Mouse (Mus musculus) neural tube, embryonic 11.5 days (tissue): ENCODE results near the gene Sh3pxd2a. TPM values are rescaled to one million over a fixed set of nuclear protein-coding genes. Genes with fewer than 3 reads are reported as not detected.

Experiments used
- ATAC-seq: fragments of 200-750 bp; cut with Nextera tagmentation; 2 replicates; pipeline ENCODE4 v1.8.0; 2017; ENCODE audit warnings: moderate number of reproducible peaks, mild to moderate bottlenecking, moderate TSS enrichment, moderate library complexity; ENCODE audit not compliant: insufficient read depth, low FRiP score, low TSS enrichment
- DNase-seq: peaks from one replicate; pipeline ENCODE4 v3.0.0-alpha.2; 2015; ENCODE audit warnings: low spot score
- H3K27ac ChIP-seq: fragments of 300-500 bp; sonication (generic); 2 replicates; pipeline ENCODE4 v1.5.1; 2014; ENCODE audit warnings: low read depth, mild to moderate bottlenecking, low read length
- H3K27me3 ChIP-seq: fragments of 300-500 bp; sonication (generic); 2 replicates; pipeline ENCODE4 v1.6.1; 2014; ENCODE audit warnings: mild to moderate bottlenecking, low read length, mixed read lengths; ENCODE audit not compliant: control insufficient read depth, insufficient read depth
- H3K36me3 ChIP-seq: fragments of 300-500 bp; sonication (generic); 2 replicates; pipeline ENCODE4 v1.6.1; 2014; ENCODE audit warnings: mild to moderate bottlenecking, low read length, moderate library complexity, mixed read lengths; ENCODE audit not compliant: control insufficient read depth, insufficient read depth
- H3K4me1 ChIP-seq: fragments of 300-500 bp; sonication (generic); 2 replicates; pipeline ENCODE4 v1.6.1; 2014; ENCODE audit warnings: low read length, mixed read lengths; ENCODE audit not compliant: control insufficient read depth, insufficient read depth
- H3K4me2 ChIP-seq: fragments of 300-500 bp; sonication (generic); 2 replicates; pipeline ENCODE4 v1.6.1; 2014; ENCODE audit warnings: low read depth, mild to moderate bottlenecking, moderate library complexity
- H3K4me3 ChIP-seq: fragments of 300-500 bp; sonication (generic); 2 replicates; pipeline ENCODE4 v1.5.1; 2014; ENCODE audit warnings: low read depth, low read length
- H3K9ac ChIP-seq: fragments of 300-500 bp; sonication (generic); 2 replicates; pipeline ENCODE4 v1.6.1; 2014; ENCODE audit warnings: mild to moderate bottlenecking, low read length
- H3K9me3 ChIP-seq: fragments of 300-500 bp; sonication (generic); 2 replicates; pipeline ENCODE4 v1.6.1; 2016; ENCODE audit warnings: low read length; ENCODE audit not compliant: control insufficient read depth
- WGBS: fragments of 180-500 bp; shearing (Covaris S2); extraction: QIAGEN DNeasy Blood & Tissue Kit; methylation state at CpG from one replicate; pipeline ENCODE4 v1.1.7; 2014; 5-methylcytosine and 5-hydroxymethylcytosine counted together
- polyA plus RNA-seq: library from polyadenylated mRNA; unstranded; fragments of >200 nt; fragmentation: Nextera tagmentation; extraction: Ambion mirVana; gene quantifications from 2 replicates; pipeline ENCODE4 v1.2.1, GENCODE M21; 2014

Sh3pxd2a gene
- polyA plus RNA-seq, 1 experiment from 2014 or later, result 4.7 TPM

GRCm38 (mm10) chr19:47416161-47416560, 48.0 kb downstream of the Sh3pxd2a start:
- 92% methylated on average over 12 of the region's 12 CpGs for WGBS
- no peaks in the 10 kb centered on the region for H3K27me3 ChIP-seq
- ATAC-seq (no peak), DNase-seq (no peak)
- H3K9me3 ChIP-seq, result no peaks in the 10 kb centered on the region
- no peaks in the 10 kb centered on the region for H3K36me3 ChIP-seq
- peaks cover 6% of the 10 kb centered on the region; the same call in 1 of the 2 replicates for H3K4me1 ChIP-seq
- no peak overlapping the region for H3K27ac ChIP-seq
- no peak overlapping the region for H3K4me3 ChIP-seq
- H3K4me2 ChIP-seq, result no peak overlapping the region
- H3K9ac ChIP-seq, result no peak overlapping the region

- no peak for ATAC-seq
- Histone ChIP-seq H3K4me1 (peaks cover 6% of the 10 kb centered on the region; the same call in 1 of the 2 replicates), H3K27ac (no peak overlapping the region), H3K27me3 (no peaks in the 10 kb centered on the region), H3K9ac (no peak overlapping the region), H3K36me3 (no peaks in the 10 kb centered on the region), H3K4me3 (no peak overlapping the region), H3K9me3 (no peaks in the 10 kb centered on the region), H3K4me2 (no peak overlapping the region)
- WGBS, result 77% methylated on average over 13 of the region's 13 CpGs
- no peak for DNase-seq
These were observed 49.9 kb downstream of the Sh3pxd2a start for GRCm38 (mm10) chr19:47414142-47414905.

- H3K36me3 ChIP-seq, result no peaks in the 10 kb centered on the region
- H3K9ac ChIP-seq, result no peak overlapping the region
- peaks cover 9% of the 10 kb centered on the region for H3K4me1 ChIP-seq
- no peaks in the 10 kb centered on the region for H3K27me3 ChIP-seq
- ATAC-seq (no peak), DNase-seq (no peak)
- H3K9me3 ChIP-seq, result no peaks in the 10 kb centered on the region
- H3K4me3 ChIP-seq, result no peak overlapping the region
- WGBS, result 87% methylated on average over 6 of the region's 6 CpGs
- no peak overlapping the region for H3K27ac ChIP-seq
- no peak overlapping the region for H3K4me2 ChIP-seq
These were observed 50.7 kb downstream of the Sh3pxd2a start for GRCm38 (mm10) chr19:47413458-47414005.

- Histone ChIP-seq H3K4me3 (no peak overlapping the region), H3K36me3 (no peaks in the 10 kb centered on the region), H3K9me3 (no peaks in the 10 kb centered on the region), H3K27ac (no peak overlapping the region), H3K9ac (no peak overlapping the region), H3K4me2 (no peak overlapping the region), H3K4me1 (peaks cover 9% of the 10 kb centered on the region), H3K27me3 (no peaks in the 10 kb centered on the region)
- DNase-seq, result no peak
- WGBS, result 75% methylated on average over 11 of the region's 11 CpGs
- no peak for ATAC-seq
These were observed 51.5 kb downstream of the Sh3pxd2a start for GRCm38 (mm10) chr19:47412566-47413248.

GRCm38 (mm10) chr19:47410301-47410700, 53.9 kb downstream of the Sh3pxd2a start:
- no peak overlapping the region for H3K4me2 ChIP-seq
- no peaks in the 10 kb centered on the region for H3K36me3 ChIP-seq
- no peaks in the 10 kb centered on the region for H3K27me3 ChIP-seq
- no peaks in the 10 kb centered on the region for H3K9me3 ChIP-seq
- 94% methylated on average over 6 of the region's 6 CpGs for WGBS
- ATAC-seq, result no peak
- H3K9ac ChIP-seq, result no peak overlapping the region
- no peak overlapping the region for H3K27ac ChIP-seq
- no peak overlapping the region for H3K4me3 ChIP-seq
- peaks cover 11% of the 10 kb centered on the region for H3K4me1 ChIP-seq
- no peak for DNase-seq

- DNase-seq (no peak), ATAC-seq (no peak)
- no peak overlapping the region for H3K27ac ChIP-seq
- H3K4me3 ChIP-seq, result no peak overlapping the region
- peaks cover 5% of the 10 kb centered on the region for H3K4me1 ChIP-seq
- no peaks in the 10 kb centered on the region for H3K27me3 ChIP-seq
- H3K9ac ChIP-seq, result no peak overlapping the region
- no peak overlapping the region for H3K4me2 ChIP-seq
- no peaks in the 10 kb centered on the region for H3K9me3 ChIP-seq
- no peaks in the 10 kb centered on the region for H3K36me3 ChIP-seq
These were observed 55.1 kb downstream of the Sh3pxd2a start for GRCm38 (mm10) chr19:47409142-47409541.

- Histone ChIP-seq H3K9ac (no peak overlapping the region), H3K9me3 (no peaks in the 10 kb centered on the region), H3K4me1 (peaks cover 5% of the 10 kb centered on the region), H3K4me2 (no peak overlapping the region), H3K27me3 (no peaks in the 10 kb centered on the region), H3K36me3 (no peaks in the 10 kb centered on the region), H3K4me3 (no peak overlapping the region), H3K27ac (no peak overlapping the region)
- 48% methylated on average over 7 of the region's 7 CpGs for WGBS
- DNase-seq (no peak), ATAC-seq (no peak)
These were observed 55.5 kb downstream of the Sh3pxd2a start for GRCm38 (mm10) chr19:47408656-47409055.

- ATAC-seq, result no peak
These were observed 56.9 kb downstream of the Sh3pxd2a start for GRCm38 (mm10) chr19:47407332-47407731.

More at GRCm38 (mm10) chr19:47407332-47407731, 56.9 kb downstream of the Sh3pxd2a start:
- Histone ChIP-seq H3K9me3 (no peaks in the 10 kb centered on the region), H3K4me3 (no peak overlapping the region), H3K27me3 (no peaks in the 10 kb centered on the region), H3K9ac (no peak overlapping the region), H3K27ac (no peak overlapping the region), H3K36me3 (no peaks in the 10 kb centered on the region), H3K4me1 (peaks cover 12% of the 10 kb centered on the region; the same call in 1 of the 2 replicates), H3K4me2 (no peak overlapping the region)
- 91% methylated on average over 6 of the region's 6 CpGs for WGBS
- no peak for DNase-seq
